Mouse (Mus musculus): Measurements from ENCODE around the gene Awat1. TPM values are rescaled to one million over a fixed set of nuclear protein-coding genes. Genes with fewer than 3 reads are reported as not detected.

Awat1 gene
- not detected for total RNA-seq (2022)

DNA sequence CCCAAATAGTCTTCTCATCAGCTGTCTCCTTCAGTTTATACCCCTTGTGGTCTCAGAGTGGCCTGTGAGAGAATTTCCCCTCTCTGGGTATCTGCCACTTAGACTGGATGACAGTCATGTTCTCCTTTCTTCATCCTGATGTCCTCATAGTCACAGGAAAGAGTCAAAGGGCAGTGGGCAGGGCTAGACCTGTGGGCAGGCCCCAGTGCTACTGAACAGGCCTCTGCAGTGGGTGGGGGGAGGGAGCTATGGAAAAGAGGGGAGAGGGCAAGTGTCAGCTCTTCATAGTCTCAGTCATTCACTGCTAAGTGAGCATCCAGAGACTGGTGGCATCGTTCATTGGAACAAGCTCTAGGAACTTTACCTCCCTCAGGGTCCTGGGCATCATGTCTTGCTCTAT lies at the start of gene Awat1:
Gene Awat1, plus strand, starts transcription at position 301 of the 400 bp plus-strand sequence.
- DNase-seq (ENCODE audit: low spot score in 2 of 2) = no peak

DNA sequence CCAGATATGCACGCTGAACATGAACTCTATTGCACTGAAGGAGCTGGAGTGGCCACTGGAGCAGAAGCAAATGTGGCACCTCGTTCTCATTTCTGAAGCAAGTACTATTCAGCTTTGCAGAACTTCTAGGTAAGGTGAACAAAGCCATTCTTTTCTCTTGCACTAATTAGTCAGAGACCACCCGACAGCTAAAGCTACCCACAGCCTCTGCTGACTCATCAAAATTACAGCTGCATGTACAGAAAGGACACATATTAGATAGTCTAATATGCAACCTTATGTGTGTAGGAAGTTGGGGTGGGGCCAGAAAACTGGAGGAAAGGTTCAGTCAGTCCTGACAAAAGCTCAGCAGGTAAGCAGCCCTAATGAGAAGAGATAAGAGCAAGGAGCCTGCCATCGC lies 47.6 kb upstream of the Awat1 start, which contains the start of gene Dgat2l6:
Gene Dgat2l6, plus strand, starts transcription at position 368 of the 400 bp plus-strand sequence.
- no peak for DNase-seq (ENCODE audit: low spot score in 2 of 2)

DNA sequence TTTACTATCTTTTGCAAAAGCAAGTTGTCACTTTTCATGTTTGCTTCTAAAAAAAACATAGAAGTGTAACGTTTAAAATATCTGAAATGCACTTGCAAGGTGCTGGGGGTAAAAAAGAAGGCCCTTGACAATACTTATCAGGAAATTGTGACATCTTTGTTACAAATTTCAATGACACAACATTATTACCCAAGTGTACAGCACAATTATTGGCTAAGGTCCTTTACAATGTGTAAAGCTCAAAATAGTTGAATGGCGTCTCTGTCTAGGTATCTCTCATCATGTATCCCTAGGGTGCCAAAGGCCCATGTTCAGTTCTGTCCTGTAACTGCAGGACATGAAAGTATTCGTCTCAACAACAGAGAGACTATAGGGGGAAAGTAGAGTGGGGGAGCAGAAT lies 16.0 kb upstream of the Awat1 start:
- no peak for DNase-seq (ENCODE audit: low spot score in 2 of 2)

DNA sequence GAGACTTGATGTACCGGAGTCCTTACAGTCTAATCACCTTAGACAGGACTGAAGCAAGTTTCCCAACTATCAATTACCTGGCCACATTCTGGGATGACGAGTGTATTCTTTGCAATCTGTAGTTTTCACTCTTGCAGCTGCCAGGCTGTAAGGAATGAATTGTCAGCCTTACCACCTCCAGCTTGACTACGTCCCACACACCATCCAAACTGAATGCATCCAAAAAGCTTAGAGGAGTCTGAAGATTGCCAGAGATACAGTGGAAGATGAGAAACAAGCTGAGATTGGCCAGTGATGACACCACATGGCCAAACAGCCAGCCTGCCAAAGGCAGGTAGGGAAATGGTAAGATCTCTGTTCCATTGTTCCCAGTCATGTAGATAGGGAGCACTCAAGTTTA lies 6.4 kb upstream of the Awat1 start:
- no peak for DNase-seq (ENCODE audit: low spot score in 2 of 2)

DNA sequence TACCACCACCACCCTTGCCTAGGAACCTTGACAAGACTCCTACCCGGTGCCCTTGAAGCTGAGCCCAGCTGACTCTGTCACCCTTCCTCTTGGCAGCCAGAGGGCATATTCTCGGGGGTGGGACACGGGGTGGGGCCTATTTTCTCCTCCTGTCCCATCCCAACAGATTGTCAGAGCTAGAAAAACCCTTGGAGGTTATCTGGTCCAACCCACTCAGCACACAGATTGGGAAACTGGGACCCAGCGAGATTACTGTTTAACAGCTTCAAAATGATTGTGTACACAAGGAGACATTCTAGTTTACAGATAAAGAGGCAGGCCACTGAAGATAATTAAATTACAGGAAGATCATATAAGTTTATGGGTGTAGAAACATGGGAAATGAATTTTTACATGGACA lies 22.7 kb downstream of the Awat1 start, which contains the start of gene P2ry4:
Gene P2ry4, minus strand, starts transcription at position 79 of the 400 bp plus-strand sequence.
- DNase-seq (ENCODE audit: low spot score in 2 of 2) = no peak

DNA sequence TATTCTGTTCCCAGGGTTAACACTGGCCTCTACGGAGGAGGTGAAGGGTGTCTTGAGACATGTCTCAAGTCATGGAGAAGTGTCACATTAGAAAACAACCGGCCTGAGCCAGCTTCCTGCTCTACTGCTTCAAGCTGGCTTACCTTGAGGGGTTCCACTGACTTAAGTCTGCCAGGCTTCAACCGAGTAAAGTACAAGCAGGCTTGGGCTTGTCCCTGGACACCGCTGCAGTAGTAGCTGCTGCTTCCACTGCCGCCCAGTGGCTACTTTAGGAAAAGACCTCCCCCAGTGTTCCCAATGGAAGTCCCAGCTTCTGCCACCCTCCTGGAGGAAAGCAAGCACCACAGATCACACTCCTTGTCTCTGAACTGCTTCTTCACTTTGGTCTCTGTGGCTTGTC lies 25.4 kb downstream of the Awat1 start:
- DNase-seq (ENCODE audit: low spot score in 2 of 2) = peak in 1 of 2 experiments; percentile 30

DNA sequence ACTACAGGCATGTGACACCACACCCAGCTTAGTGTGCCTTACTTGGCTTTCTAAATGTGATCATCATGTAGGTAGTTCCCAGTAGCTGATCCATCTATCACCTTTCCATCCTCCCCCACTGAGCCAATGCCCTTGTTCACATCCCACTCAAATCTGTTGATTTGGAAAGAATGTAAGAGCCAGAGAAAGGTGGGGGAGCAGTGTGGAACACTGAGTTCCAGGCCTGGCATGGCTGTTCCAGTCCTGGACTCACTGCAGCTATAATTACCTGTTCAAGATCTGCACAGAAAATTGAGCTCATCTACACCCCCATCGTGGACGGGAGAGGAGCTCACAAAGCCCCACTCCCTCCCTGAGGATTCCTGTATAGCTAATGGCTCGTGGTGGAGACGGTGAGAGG lies 27.7 kb downstream of the Awat1 start:
- peak; percentile 11 to 13 for DNase-seq (ENCODE audit: low spot score in 2 of 2)

DNA sequence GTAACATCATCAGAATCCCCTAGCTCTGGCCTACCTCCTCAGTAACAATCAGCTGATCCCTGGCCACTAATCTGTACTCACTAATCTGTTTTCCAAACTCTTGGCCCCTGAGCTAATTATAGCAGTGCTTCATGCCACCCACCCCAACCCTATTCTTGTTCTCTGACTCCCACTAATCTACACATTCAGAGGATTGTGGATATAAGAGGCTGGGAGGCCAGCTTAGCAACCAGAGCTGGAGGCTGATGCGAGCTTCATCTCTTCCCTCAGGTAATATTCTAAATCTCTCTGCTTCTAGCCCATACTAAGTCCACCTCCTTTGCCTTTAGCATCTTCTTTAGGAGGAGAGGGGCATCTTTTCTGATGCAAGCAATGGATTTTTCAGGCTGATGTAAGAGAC lies 33.3 kb downstream of the Awat1 start, which contains the start of gene Arr3:
Gene Arr3, plus strand, starts transcription at position 184 of the 400 bp plus-strand sequence.
- no peak for DNase-seq (ENCODE audit: low spot score in 2 of 2)

DNA sequence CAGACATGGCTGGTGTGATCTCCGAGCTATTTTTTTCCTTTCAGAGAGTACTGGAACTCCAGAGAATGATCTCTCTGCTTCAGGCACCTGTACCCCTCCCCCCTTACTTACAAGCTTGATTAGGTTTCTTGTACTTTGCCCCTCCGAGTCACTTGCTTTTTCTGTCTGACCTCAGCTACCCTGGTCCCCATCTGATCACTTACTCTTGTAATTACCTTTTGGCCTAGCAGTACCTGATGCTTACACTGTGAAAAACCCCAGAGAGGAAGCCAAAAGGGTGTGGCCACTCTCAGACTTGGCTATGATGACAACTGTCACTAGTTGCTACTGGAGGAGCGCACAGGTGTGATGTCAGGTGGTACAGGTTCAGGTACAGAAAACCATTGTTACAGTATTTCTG lies 46.4 kb downstream of the Awat1 start:
- no peak for DNase-seq (ENCODE audit: low spot score in 2 of 2)

DNA sequence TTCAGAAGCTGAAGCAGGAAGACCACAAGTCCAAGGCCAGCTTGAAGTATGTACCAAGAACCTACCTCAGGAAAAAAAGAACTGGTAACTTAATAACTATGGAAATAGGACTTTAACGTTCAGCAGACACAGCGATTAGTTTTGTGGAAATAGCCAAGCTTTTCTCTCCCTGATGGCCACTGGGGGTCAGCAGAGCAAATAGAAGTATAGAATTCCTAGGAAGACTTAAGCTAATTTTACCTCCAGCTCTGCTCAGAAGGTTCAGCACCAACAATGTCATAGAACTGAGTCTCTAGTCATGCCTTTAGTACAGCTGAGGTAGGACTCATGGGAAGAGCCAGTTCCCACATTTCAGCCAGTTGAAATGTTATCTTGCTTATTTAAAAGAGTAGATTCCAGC lies 49.3 kb downstream of the Awat1 start:
- no peak for DNase-seq (ENCODE audit: low spot score in 2 of 2)

DNA sequence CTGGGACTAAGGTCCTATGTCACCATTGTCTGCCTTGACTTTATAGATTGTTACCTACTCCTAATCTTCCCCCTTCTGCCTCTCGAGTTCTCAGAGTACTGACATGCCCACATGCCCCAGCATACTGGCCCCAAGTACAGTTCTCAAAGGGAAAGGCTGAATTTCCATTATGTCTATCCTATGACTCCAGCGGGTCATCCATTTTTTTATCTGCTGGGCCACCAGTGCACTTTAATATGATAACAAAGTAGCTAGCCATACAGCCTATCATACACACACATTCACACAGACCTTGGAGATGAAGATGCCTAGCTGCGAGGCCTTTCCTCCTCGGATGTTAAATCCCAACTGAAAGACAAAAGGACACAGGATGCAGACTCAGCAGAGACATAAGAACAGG lies 52.2 kb downstream of the Awat1 start:
- DNase-seq (ENCODE audit: low spot score in 2 of 2) = no peak

DNA sequence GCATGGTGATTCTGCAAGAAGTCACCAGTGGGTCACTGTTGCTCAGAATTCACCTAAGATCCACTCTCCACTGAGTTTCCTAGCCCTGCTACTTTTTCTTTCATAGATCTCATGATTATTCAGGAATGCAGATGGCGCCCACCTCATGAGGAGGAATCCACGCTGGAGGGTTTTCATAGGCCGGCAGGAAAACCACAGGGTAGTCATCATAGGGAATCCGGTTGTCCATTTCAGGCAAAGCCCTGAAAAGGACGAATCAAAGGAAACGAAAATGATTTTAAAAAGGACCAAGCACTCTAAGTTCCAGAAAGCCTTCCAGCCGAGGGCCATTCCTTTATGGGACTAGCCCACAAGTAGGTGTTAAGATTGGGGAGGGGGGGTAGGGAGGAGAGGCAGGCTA lies 53.1 kb downstream of the Awat1 start:
- DNase-seq (ENCODE audit: low spot score in 2 of 2) = no peak

DNA sequence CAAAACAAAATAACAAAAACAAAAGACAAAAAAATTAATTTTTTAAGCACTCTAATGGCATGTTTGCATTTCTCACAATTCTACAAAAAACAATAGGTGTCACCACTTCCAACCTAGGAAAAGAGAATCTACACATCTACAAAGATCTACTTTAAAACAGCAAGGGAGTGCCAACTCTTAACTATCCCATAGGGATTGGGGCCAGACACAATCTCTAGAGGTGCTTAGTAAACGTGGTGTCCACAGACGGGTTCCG lies 53.4 kb downstream of the Awat1 start, which contains the start of gene Kif4:
Gene Kif4, plus strand, starts transcription at position 192 of the 256 bp plus-strand sequence.
- DNase-seq (ENCODE audit: low spot score in 2 of 2) = no peak

DNA sequence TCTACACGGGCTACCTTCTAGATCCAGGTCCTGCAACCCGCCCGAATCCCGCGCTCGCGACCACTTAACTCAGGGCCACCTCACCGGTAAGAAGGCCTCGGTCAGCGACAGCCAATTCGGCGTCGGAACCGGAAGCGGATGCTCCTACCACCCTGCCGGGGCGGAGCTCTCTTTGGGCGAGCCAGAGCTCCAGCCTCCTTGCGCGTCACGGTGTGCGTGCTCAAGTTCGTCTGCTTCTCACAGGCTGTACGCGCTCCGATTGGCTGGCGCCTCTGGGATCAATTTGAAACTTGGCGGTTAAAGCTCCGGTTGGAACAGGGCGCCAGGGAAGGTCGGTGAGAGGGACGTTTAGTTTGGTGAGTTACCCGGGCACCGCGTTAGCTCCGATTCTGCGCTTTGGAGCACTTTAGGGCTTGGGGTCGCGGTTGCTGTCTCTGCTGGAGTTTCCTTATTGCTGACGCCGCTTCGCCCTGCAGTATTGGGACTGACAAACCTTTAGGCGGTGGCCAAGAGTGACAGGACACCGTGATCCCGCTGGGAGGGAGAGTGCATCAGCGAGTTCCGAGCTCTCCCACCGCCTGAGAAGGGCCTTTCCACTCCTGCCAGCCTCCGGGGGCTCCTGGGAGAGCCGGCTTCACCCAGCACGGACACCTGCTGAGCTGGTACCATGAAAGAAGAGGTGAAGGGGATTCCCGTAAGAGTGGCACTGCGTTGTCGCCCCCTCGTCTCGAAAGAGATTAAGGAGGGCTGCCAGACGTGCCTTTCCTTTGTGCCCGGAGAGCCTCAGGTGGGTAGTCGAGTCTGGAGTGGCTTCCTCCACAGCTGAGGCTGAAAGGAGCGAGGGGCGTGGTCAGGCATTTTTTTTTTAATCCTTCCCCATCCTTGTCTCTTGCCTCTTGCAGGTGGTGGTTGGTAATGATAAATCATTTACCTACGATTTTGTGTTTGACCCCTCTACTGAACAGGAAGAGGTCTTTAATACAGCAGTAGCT lies 54.0 kb downstream of the Awat1 start, which contains the start of gene Pdzd11:
Gene Pdzd11, minus strand, starts transcription at position 767 of the 992 bp plus-strand sequence.
- peak; percentile 84 for DNase-seq (ENCODE audit: low spot score in 2 of 2)

Other genes with a start within 250 kb of the Awat1 start
- not detected for gene Otud6a, start 143.2 kb upstream of the Awat1 start, total RNA-seq (2022)
- not detected for gene Awat2, start 129.5 kb upstream of the Awat1 start, total RNA-seq (2022)
- gene Igbp1, start 78.0 kb upstream of the Awat1 start, total RNA-seq (2022) = 10 to 100 TPM; 36.3 to 38.9 (median 37.6) TPM
- gene Dgat2l6, start 47.4 kb upstream of the Awat1 start, total RNA-seq (2022) = under 1 TPM; 0.50 to 0.96 (median 0.60) TPM
- gene P2ry4, start 22.6 kb downstream of the Awat1 start, total RNA-seq (2022) = under 1 TPM in 1 of 4 experiments, not detected in 3; 0.14 TPM
- 1 to 10 TPM in 1 of 4 experiments, under 1 TPM in 2, not detected in 1; 0.43 to 1.1 (median 0.52) TPM for gene Arr3, start 33.2 kb downstream of the Awat1 start, total RNA-seq (2022)
- under 1 TPM; 0.29 to 0.57 (median 0.44) TPM for gene Kif4, start 53.5 kb downstream of the Awat1 start, total RNA-seq (2022)
- 10 to 100 TPM; 38.4 to 48.0 (median 39.5) TPM for gene Pdzd11, start 54.3 kb downstream of the Awat1 start, total RNA-seq (2022)
- gene Gdpd2, start 157.6 kb downstream of the Awat1 start, total RNA-seq (2022) = 10 to 100 TPM; 10.5 to 17.9 (median 15.4) TPM
- gene Dlg3, start 195.5 kb downstream of the Awat1 start, total RNA-seq (2022) = 100 to 1,000 TPM; 131 to 148 (median 136) TPM

All from layer of hippocampus, adult 8-10 months (tissue).